Mouse (Mus musculus) testis, adult 2 months (tissue): ENCODE data around the gene Tmem161b. TPM values are rescaled to one million over a fixed set of nuclear protein-coding genes. Genes with fewer than 3 reads are reported as not detected.

ENCODE experiments used
- H3K27ac ChIP-seq: fragments of 200-500 bp; 2 replicates; pipeline ENCODE4 v1.5.1; 2012; ENCODE audit warnings: low read depth, low read length; ENCODE audit not compliant: control insufficient read depth, insufficient read depth
- H3K27me3 ChIP-seq: fragments of 200-500 bp; 2 replicates; pipeline ENCODE4 v1.6.1; 2012; ENCODE audit warnings: mild to moderate bottlenecking, low read length, moderate library complexity; ENCODE audit not compliant: control insufficient read depth, insufficient read depth
- H3K36me3 ChIP-seq: fragments of 200-500 bp; 2 replicates; pipeline ENCODE4 v1.6.1; 2012; ENCODE audit warnings: mild to moderate bottlenecking, low read length; ENCODE audit not compliant: control insufficient read depth, insufficient read depth
- H3K4me1 ChIP-seq: fragments of 200-500 bp; 2 replicates; pipeline ENCODE4 v1.6.1; 2012; ENCODE audit warnings: low read length; ENCODE audit not compliant: control insufficient read depth, insufficient read depth
- H3K4me3 ChIP-seq: fragments of 200-500 bp; 2 replicates; pipeline ENCODE4 v1.5.1; 2012; ENCODE audit warnings: low read depth, mild to moderate bottlenecking, low read length, moderate library complexity, mixed read lengths; ENCODE audit not compliant: control insufficient read depth
- CTCF ChIP-seq: fragments of 200-500 bp; IDR thresholded peaks from 2 replicates; pipeline ENCODE4 v1.5.1; 2012; ENCODE audit warnings: low read depth, mild to moderate bottlenecking, inconsistent platforms, low read length, moderate library complexity; ENCODE audit not compliant: control insufficient read depth, insufficient read depth, insufficient replicate concordance
- POLR2A ChIP-seq: fragments of 200-500 bp; IDR thresholded peaks from 2 replicates; pipeline ENCODE4 v1.6.1; 2012; ENCODE audit warnings: low read depth, mild to moderate bottlenecking, inconsistent platforms, low read length, moderate library complexity; ENCODE audit not compliant: control insufficient read depth
- polyA plus RNA-seq: library from polyadenylated mRNA; depleted of rRNA; stranded (reverse); fragments of >200 nt; gene quantifications from 2 replicates; pipeline ENCODE4 v1.2.3, GENCODE M21; 2012

The Tmem161b gene
- polyA plus RNA-seq, 1 experiment: 18.2 TPM

- no peak for TF ChIP-seq POLR2A
- no peak for TF ChIP-seq CTCF
- Histone ChIP-seq H3K4me1 (peaks cover 19% of the 10 kb centered on the region), H3K27me3 (0 out of 2 replicates have a peak, but pooled peaks cover 2% of the 10 kb centered on the region), H3K36me3 (no peaks in the 10 kb centered on the region), H3K4me3 (no peak overlapping the region), H3K27ac (no peak overlapping the region)
Measured at GRCm38 (mm10) chr13:84345114-84345513, 123.0 kb downstream of the Tmem161b start.
